Mouse (Mus musculus): ENCODE measurements around the gene Mypop. TPM values are rescaled to one million over a fixed set of nuclear protein-coding genes. Genes with fewer than 3 reads are reported as not detected.

Gene Mypop
- total RNA-seq, 2 experiments from 2014 or later, result 50.4 to 53.3 TPM

GRCm38 (mm10) chr7:18987100-18987499 lies 3.9 kb upstream of the Mypop start, which contains the start of gene Nanos2:
TSS of gene Nanos2 (plus strand) at chr7:18987400.
- intact Hi-C loops (cut with DNase I), result no loop called here
- no peak for DNase-seq (ENCODE audit: low spot score in 2 of 2)

GRCm38 (mm10) chr7:18987747-18988146 lies 3.3 kb upstream of the Mypop start:
- intact Hi-C loops (cut with DNase I), result no loop called here
- DNase-seq (ENCODE audit: low spot score in 2 of 2), result no peak

GRCm38 (mm10) chr7:18988780-18989179 lies 2.3 kb upstream of the Mypop start:
- intact Hi-C loops (cut with DNase I), result no loop called here
- no peak for DNase-seq (ENCODE audit: low spot score in 2 of 2)

GRCm38 (mm10) chr7:18989995-18990394 lies 1.1 kb upstream of the Mypop start:
- intact Hi-C loops (cut with DNase I), result loop anchor here (2.0 to 5.0 kb wide), 2 partner anchors 65 to 93 kb away; partner anchors contain the start of gene Nova2
- peak in 1 of 2 experiments; percentile 45 for DNase-seq (ENCODE audit: low spot score in 2 of 2)

- peak in 1 of 2 experiments; percentile 51 for DNase-seq (ENCODE audit: low spot score in 2 of 2)
- intact Hi-C loops (cut with DNase I), result loop anchor here (2.0 to 5.0 kb wide), 2 partner anchors 67 to 94 kb away; partner anchors contain the start of gene Nova2
These were observed 732 bp downstream of the Mypop start for GRCm38 (mm10) chr7:18991660-18992293.

- DNase-seq (ENCODE audit: low spot score in 2 of 2), result peak in 1 of 2 experiments; percentile 68
- intact Hi-C loops (cut with DNase I), result loop anchor here (5.0 kb wide), 1 partner anchor 95 kb away; no protein-coding TSS in a partner anchor
These were observed 1.2 kb downstream of the Mypop start for GRCm38 (mm10) chr7:18992294-18992675.

- DNase-seq (ENCODE audit: low spot score in 2 of 2), result no peak
- intact Hi-C loops (cut with DNase I), result loop anchor here (5.0 kb wide), 1 partner anchor 96 kb away; no protein-coding TSS in a partner anchor
These were observed 2.0 kb downstream of the Mypop start for GRCm38 (mm10) chr7:18993036-18993435.

- intact Hi-C loops (cut with DNase I), result no loop called here
- no peak for DNase-seq (ENCODE audit: low spot score in 2 of 2)
These were observed 7.8 kb downstream of the Mypop start for GRCm38 (mm10) chr7:18998835-18999234.

- intact Hi-C loops (cut with DNase I), result no loop called here
These were observed 9.4 kb downstream of the Mypop start for GRCm38 (mm10) chr7:19000421-19000820.

GRCm38 (mm10) chr7:19001066-19001806 lies 10.2 kb downstream of the Mypop start:
- DNase-seq (ENCODE audit: low spot score in 2 of 2), result no peak
- intact Hi-C loops (cut with DNase I), result no loop called here

More at GRCm38 (mm10) chr7:19000421-19000820, 9.4 kb downstream of the Mypop start:
- DNase-seq (ENCODE audit: low spot score in 2 of 2), result no peak

- intact Hi-C loops (cut with DNase I), result no loop called here
These were observed 10.7 kb downstream of the Mypop start for GRCm38 (mm10) chr7:19001807-19002085.

GRCm38 (mm10) chr7:19002115-19002514 lies 11.1 kb downstream of the Mypop start:
- DNase-seq (ENCODE audit: low spot score in 2 of 2), result no peak
- intact Hi-C loops (cut with DNase I), result no loop called here

More at GRCm38 (mm10) chr7:19001807-19002085, 10.7 kb downstream of the Mypop start:
- no peak for DNase-seq (ENCODE audit: low spot score in 2 of 2)

- DNase-seq (ENCODE audit: low spot score in 2 of 2), result peak; percentile 83 to 93
- intact Hi-C loops (cut with DNase I), result no loop called here
These were observed 11.9 kb downstream of the Mypop start for GRCm38 (mm10) chr7:19002848-19003498.

GRCm38 (mm10) chr7:19003902-19004630 lies 13.0 kb downstream of the Mypop start, which contains the start of gene Irf2bp1:
TSS of gene Irf2bp1 (plus strand) at chr7:19004044.
- intact Hi-C loops (cut with DNase I), result no loop called here
- peak; percentile 94 to 96 for DNase-seq (ENCODE audit: low spot score in 2 of 2)

- no peak for DNase-seq (ENCODE audit: low spot score in 2 of 2)
- intact Hi-C loops (cut with DNase I), result no loop called here
These were observed 13.6 kb downstream of the Mypop start for GRCm38 (mm10) chr7:19004631-19005079.

- intact Hi-C loops (cut with DNase I), result loop anchor here (2.0 kb wide), 1 partner anchor 17 kb away; the partner anchor contains the start of gene Foxa3
- DNase-seq (ENCODE audit: low spot score in 2 of 2), result no peak
These were observed 14.5 kb downstream of the Mypop start for GRCm38 (mm10) chr7:19005417-19006121.

- peak; percentile 81 to 92 for DNase-seq (ENCODE audit: low spot score in 2 of 2)
- intact Hi-C loops (cut with DNase I), result loop anchor here (2.0 kb wide), 1 partner anchor 16 kb away; the partner anchor contains the start of gene Foxa3
These were observed 15.4 kb downstream of the Mypop start for GRCm38 (mm10) chr7:19006476-19006875.
